36 mouse cellular contexts compared by ENCODE assay signal in genomic region chr14:85757343-85757742, GRCm38 (mm10).
"Had no signal": no experiment of that assay in that cellular context is flagged by ENCODE, and none has a peak within 500 bp of the region (broad histone marks: within the 10 kb centered on the region; RNA-seq: fewer than 3 reads in every experiment).

No protein-coding gene starts in this region.

- ATAC-seq: hindbrain, embryonic 16.5 days; hindbrain, postnatal 0 days; inflammation-experienced regulatory T-cells, adult 6 months; intestine, embryonic 15.5 days; intestine, embryonic 16.5 days; intestine, postnatal 0 days had no signal

- H3K36me3 ChIP-seq: heart, embryonic 10.5 days; heart, embryonic 12.5 days; heart, embryonic 13.5 days; heart, embryonic 15.5 days; hindbrain, embryonic 10.5 days; hindbrain, embryonic 12.5 days; hindbrain, embryonic 13.5 days; hindbrain, embryonic 15.5 days; intestine, embryonic 15.5 days; kidney, embryonic 15.5 days had no signal

- H3K4me1 ChIP-seq: heart, embryonic 10.5 days; heart, embryonic 12.5 days; heart, embryonic 13.5 days; heart, embryonic 15.5 days; hindbrain, embryonic 10.5 days; hindbrain, embryonic 12.5 days; hindbrain, embryonic 13.5 days; hindbrain, embryonic 15.5 days; intestine, embryonic 15.5 days; kidney, embryonic 15.5 days had no signal

- H3K27me3 ChIP-seq: heart, embryonic 12.5 days; heart, embryonic 13.5 days; heart, embryonic 15.5 days; hindbrain, embryonic 12.5 days; hindbrain, embryonic 13.5 days; hindbrain, embryonic 15.5 days; intestine, embryonic 15.5 days; kidney, embryonic 15.5 days had no signal

- H3K4me3 ChIP-seq: heart, adult 2 months; heart, embryonic 10.5 days; heart, embryonic 12.5 days; heart, embryonic 13.5 days; heart, embryonic 15.5 days; hindbrain, embryonic 10.5 days; hindbrain, embryonic 12.5 days; hindbrain, embryonic 13.5 days; hindbrain, embryonic 15.5 days; intestine, embryonic 15.5 days; kidney, embryonic 15.5 days; layer of hippocampus, adult 2 months had no signal

- DNase-seq: heart, adult 18-20 months; heart, adult 2 months; heart, postnatal 10 days; heart, postnatal 14 days; heart, postnatal 36 days; heart, postnatal 4 days; kidney, adult 11 months; kidney, adult 18-20 months; kidney, adult 2 months; kidney, adult 8-10 months; kidney, adult 9 months; kidney, postnatal 10 days; kidney, postnatal 14 days; kidney, postnatal 25 days; kidney, postnatal 36 days; kidney, postnatal 4 days; layer of hippocampus, adult 9-11 months had no signal

- H3K9me3 ChIP-seq: heart, embryonic 10.5 days; heart, embryonic 12.5 days; heart, embryonic 13.5 days; heart, embryonic 15.5 days; hindbrain, embryonic 10.5 days; hindbrain, embryonic 12.5 days; hindbrain, embryonic 13.5 days; hindbrain, embryonic 15.5 days; intestine, embryonic 15.5 days; kidney, embryonic 15.5 days had no signal

- H3K4me2 ChIP-seq: heart, embryonic 11.5 days; heart, embryonic 12.5 days; heart, embryonic 13.5 days; heart, embryonic 15.5 days; hindbrain, embryonic 12.5 days; hindbrain, embryonic 13.5 days; hindbrain, embryonic 14.5 days; hindbrain, embryonic 15.5 days; intestine, embryonic 15.5 days; kidney, embryonic 15.5 days had no signal

- H3K9ac ChIP-seq: heart, embryonic 12.5 days; heart, embryonic 13.5 days; heart, embryonic 15.5 days; hindbrain, embryonic 12.5 days; hindbrain, embryonic 13.5 days; hindbrain, embryonic 14.5 days; hindbrain, embryonic 15.5 days; intestine, embryonic 15.5 days; kidney, embryonic 15.5 days had no signal

- H3K27ac ChIP-seq: heart, adult 2 months; heart, embryonic 10.5 days; heart, embryonic 13.5 days; heart, embryonic 15.5 days; hindbrain, embryonic 10.5 days; hindbrain, embryonic 12.5 days; hindbrain, embryonic 13.5 days; hindbrain, embryonic 14.5 days; hindbrain, embryonic 15.5 days; hindbrain, postnatal 0 days; intestine, embryonic 15.5 days; kidney, embryonic 15.5 days; kidney, postnatal 0 days; layer of hippocampus, adult 2 months had no signal
